Mouse (Mus musculus) MEL (cell line): ENCODE results near the gene Naa40.

ENCODE experiments used
- CTCF ChIP-seq, 3 experiments: IDR thresholded peaks in 2 of 3; conservative IDR thresholded peaks in 1 of 3; 2 replicates each; pipeline ENCODE4 v1.5.1; 2011 to 2012; ENCODE audit warnings: low read length in 3 of 3, low read depth in 2 of 3, mild to moderate bottlenecking in 2 of 3, improper control_type of control experiment in 1 of 3, inconsistent platforms in 1 of 3, mixed read lengths in 1 of 3, moderate library complexity in 1 of 3; ENCODE audit not compliant: control insufficient read depth in 1 of 3, insufficient read depth in 1 of 3, poor library complexity in 1 of 3, severe bottlenecking in 1 of 3
- E2F4 ChIP-seq: IDR thresholded peaks from 2 replicates; pipeline ENCODE4 v1.6.1; 2011; ENCODE audit warnings: low read depth, low read length, improper control_type of control experiment, borderline replicate concordance
- EP300 ChIP-seq, 2 experiments: IDR thresholded peaks; 2 replicates each; pipeline ENCODE4 v1.6.1; 2011; ENCODE audit warnings: improper control_type of control experiment in 2 of 2, low read length in 2 of 2, low read depth in 1 of 2, mild to moderate bottlenecking in 1 of 2
- GATA1 ChIP-seq: IDR thresholded peaks from 2 replicates; pipeline ENCODE4 v1.6.1; 2011; ENCODE audit warnings: low read depth, low read length, improper control_type of control experiment
- HCFC1 ChIP-seq: IDR thresholded peaks from 2 replicates; pipeline ENCODE4 v1.6.1; 2012; ENCODE audit warnings: low read depth, mild to moderate bottlenecking, inconsistent platforms, low read length, improper control_type of control experiment, moderate library complexity
- JUND ChIP-seq: IDR thresholded peaks from 2 replicates; pipeline ENCODE4 v1.6.1; 2011; ENCODE audit warnings: low read depth, mild to moderate bottlenecking, improper control_type of control experiment, low read length
- MAFK ChIP-seq: IDR thresholded peaks from 2 replicates; pipeline ENCODE4 v1.6.1; 2011; ENCODE audit warnings: low read depth, mild to moderate bottlenecking, low read length, improper control_type of control experiment, borderline replicate concordance
- MAX ChIP-seq: IDR thresholded peaks from 2 replicates; pipeline ENCODE4 v1.6.1; 2011; ENCODE audit warnings: low read length, improper control_type of control experiment
- MEF2A ChIP-seq: IDR thresholded peaks from 2 replicates; pipeline ENCODE4 v1.6.1; 2014; ENCODE audit warnings: low read depth, mild to moderate bottlenecking, inconsistent platforms, low read length, improper control_type of control experiment; ENCODE audit not compliant: poor library complexity, insufficient replicate concordance, severe bottlenecking; ENCODE audit errors: extremely low read depth
- MXI1 ChIP-seq: IDR thresholded peaks from 2 replicates; pipeline ENCODE4 v1.6.1; 2011; ENCODE audit warnings: mild to moderate bottlenecking, low read depth, low read length, improper control_type of control experiment
- POLR2A ChIP-seq, 2 experiments: IDR thresholded peaks; 2 replicates each; pipeline ENCODE4 v1.6.1; 2011 to 2012; ENCODE audit warnings: low read length in 2 of 2, mild to moderate bottlenecking in 2 of 2, control low read depth in 1 of 2, improper control_type of control experiment in 1 of 2, low read depth in 1 of 2, moderate library complexity in 1 of 2; ENCODE audit not compliant: control insufficient read depth in 1 of 2, insufficient read depth in 1 of 2, poor library complexity in 1 of 2
- POLR2AphosphoS5 ChIP-seq: IDR thresholded peaks from 2 replicates; pipeline ENCODE4 v1.6.1; 2012; ENCODE audit warnings: low read depth, borderline replicate concordance, mild to moderate bottlenecking, inconsistent platforms, low read length, moderate library complexity, mixed read lengths

GRCm38 (mm10) chr19:7222196-7222595 is 18.8 kb downstream of the Naa40 start:
- TF ChIP-seq CTCF (IDR thresholded peaks at IDR 0.05 in 2 of 3, conservative IDR thresholded peaks at IDR 0.05 in 1 of 3; ENCODE audit: control insufficient read depth in 1 of 3, insufficient read depth in 1 of 3, low read depth in 2 of 3, low read length in 3 of 3, poor library complexity in 1 of 3, severe bottlenecking in 1 of 3) (no peak), MEF2A (no peak), MAX (no peak), HCFC1 (no peak), GATA1 (no peak), POLR2A (IDR thresholded peaks at IDR 0.05; ENCODE audit: control insufficient read depth in 1 of 2, insufficient read depth in 1 of 2, low read depth in 1 of 2, low read length in 2 of 2, poor library complexity in 1 of 2) (no peak), MAFK (no peak), E2F4 (no peak), POLR2AphosphoS5 (no peak), EP300 (IDR thresholded peaks at IDR 0.05; ENCODE audit: low read depth in 1 of 2, low read length in 2 of 2) (no peak), MXI1 (no peak), JUND (no peak)
